Mouse (Mus musculus) kidney, postnatal 10 days (tissue): ENCODE measurements around the gene Dnaic1.
A peak's percentile ranks its signal among the peaks of the same experiment; 100 is the strongest.
"Not testable (repeated sequence)": the region's sequence is repeated elsewhere in the genome, so short reads cannot be mapped to it uniquely, and the experiment has no call there.

Source experiments
- DNase-seq: peaks from one replicate; pipeline ENCODE4 v3.0.0; 2021; ENCODE audit warnings: mixed read lengths

The Dnaic1 gene

GRCm38 (mm10) chr4:41671500-41671899 is 101.9 kb downstream of the Dnaic1 start:
- peak; percentile 5 for DNase-seq

DNA sequence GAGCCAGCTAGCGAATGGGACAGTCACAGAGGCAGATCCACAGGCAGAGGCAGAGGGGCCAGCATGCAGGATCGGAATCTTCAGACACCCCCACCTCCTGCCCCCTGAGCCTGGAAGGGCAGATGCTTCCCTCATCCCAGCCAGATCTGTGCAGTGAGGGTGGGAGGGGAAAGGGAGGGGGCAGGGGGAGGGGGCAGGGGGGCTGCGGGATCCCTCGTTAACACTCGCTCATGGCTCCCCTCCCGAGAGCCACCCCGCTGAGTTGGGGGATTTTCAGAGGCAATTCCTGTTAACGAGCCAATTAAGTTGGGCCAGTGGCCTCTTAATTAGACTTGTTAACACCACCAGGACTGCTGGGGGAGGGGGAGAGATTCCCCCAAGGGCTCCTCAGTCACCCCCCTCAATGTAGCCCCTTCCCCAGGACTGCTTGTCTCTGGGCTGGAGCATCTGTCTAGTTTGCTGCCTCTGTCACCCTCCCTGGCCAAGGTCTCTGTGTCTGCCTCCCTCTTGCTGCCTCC is 102.4 kb downstream of the Dnaic1 start:
- peak; percentile 9 for DNase-seq

DNA sequence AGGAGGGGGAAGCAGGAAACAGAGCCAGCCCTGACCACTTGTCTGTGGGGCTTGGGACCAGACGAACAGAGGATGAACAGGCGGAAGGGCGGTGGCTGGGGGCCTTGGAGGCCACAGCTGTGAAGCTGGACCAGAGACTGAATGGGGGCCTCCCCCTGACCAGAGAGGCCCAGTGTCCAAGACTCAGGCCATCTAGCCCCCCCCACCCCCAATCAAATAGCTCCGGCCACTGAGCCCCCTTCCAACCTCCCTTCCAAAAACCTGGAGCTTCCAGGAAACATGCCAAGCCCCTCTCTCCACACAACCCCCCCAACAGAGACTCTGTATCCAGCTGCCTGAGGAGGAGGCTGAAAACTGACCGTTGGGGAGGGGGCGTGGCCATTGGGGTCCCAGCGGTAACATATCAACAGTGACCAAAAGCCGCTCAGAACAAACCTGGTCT is 103.0 kb downstream of the Dnaic1 start:
- peak; percentile 35 for DNase-seq

- peak; percentile 6 for DNase-seq
Observed at GRCm38 (mm10) chr4:41673186-41673585, 103.6 kb downstream of the Dnaic1 start.

DNA sequence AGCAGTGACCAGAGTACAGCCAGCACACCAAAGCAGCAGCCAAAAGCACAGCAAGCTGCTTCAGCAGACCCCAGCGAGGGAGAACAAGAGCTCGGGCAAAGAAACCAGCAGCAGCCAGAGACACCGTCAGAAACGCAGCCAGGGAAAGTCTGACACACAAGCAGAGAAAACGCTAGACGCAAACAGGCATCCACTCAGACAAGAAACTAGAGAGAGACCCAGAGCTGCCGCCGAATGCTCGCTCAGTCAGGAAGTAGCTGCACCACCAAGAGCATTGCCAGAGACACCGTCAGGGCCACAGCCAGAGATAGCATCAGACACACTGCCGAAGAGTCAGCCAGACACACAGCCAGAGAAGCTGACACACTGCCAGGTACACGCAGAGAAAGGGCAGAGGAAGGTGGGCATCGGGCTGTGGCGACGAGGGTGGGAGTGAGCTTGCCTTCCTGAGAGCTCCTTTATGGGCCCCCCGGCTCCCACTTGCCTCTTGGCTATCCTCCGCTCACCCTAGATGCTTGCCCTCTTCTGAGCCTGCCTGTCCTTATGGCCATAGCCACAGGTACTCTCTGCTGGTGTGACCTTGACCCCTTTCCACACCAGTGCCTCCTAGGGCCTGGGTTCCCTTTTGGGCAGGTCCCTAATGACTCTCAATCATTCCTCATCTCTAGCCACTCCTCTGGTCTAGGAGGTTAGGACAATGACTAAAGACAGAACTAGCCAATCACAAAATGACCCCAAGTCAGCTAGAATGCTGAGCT is 106.9 kb downstream of the Dnaic1 start:
- DNase-seq: peak; percentile 31

- peak; percentile 85 for DNase-seq
Observed at GRCm38 (mm10) chr4:41677006-41677629, 107.5 kb downstream of the Dnaic1 start.

DNA sequence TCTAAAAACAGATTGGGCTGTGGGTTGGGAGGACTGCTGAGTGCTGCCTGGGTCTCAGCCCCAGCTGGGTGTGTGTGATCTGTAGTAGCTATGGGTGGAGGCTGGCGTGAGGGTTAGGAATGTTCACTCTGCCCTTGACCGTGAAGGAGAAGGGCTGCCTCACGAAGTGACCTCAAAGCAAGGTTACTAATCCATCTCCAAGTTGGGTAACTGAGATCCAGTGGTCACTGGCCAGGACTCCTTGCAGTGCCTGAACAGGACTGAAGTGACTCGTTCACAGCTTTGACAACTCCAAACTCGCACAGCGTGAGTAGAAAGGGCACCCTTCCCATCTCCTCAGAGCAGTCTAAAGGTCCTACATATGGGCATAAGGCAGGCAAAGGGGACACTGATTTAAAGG is 109.3 kb downstream of the Dnaic1 start:
- DNase-seq: peak; percentile 7

DNA sequence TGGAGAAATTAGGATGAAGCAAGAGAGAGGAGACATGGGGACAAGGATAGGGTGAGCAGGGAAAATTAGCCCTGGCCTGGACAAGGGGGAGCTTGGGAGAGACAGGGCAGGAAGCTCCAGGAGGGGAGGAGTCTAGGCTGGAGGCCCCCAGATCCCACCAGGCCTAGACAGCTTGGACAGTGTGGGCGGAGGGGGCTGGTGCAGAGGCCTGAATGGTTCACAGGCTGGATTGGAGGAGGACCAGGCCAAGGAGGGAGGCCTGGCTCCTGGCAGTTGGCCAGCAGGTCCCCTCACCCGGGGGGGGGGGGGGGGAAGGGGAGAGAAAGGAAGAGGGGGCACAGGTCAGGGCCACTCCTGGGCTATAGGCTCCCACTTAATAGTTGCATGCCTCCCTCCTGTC is 109.7 kb downstream of the Dnaic1 start:
- peak; percentile 36 for DNase-seq

- DNase-seq: no peak
Observed at GRCm38 (mm10) chr4:41681176-41681575, 111.6 kb downstream of the Dnaic1 start.

DNA sequence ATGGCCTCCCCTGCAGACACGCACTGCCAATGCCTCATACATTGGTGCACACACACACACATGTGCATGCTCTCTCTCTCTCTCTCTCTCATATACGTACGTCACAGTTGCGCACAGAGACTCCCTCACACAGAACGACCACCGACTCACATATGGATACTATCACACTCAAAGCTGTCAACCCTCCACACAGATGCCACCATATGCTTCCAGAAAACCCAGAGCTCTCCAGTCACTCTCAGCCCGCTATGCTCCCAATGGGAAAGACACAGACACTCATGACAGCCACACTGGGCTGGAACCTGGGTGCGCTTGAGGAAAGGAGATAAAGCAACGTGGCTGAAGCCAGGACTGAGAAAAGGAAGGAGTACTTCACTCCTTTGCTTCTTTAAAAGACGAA is 112.4 kb downstream of the Dnaic1 start:
- no peak for DNase-seq

- peak; percentile 15 for DNase-seq
Observed at GRCm38 (mm10) chr4:41682789-41683188, 113.2 kb downstream of the Dnaic1 start.

- peak; percentile 57 for DNase-seq
Observed at GRCm38 (mm10) chr4:41683303-41683702, 113.7 kb downstream of the Dnaic1 start.

GRCm38 (mm10) chr4:41684131-41684930 is 114.8 kb downstream of the Dnaic1 start:
- peak; percentile 19 for DNase-seq

- peak; percentile 6 for DNase-seq
Observed at GRCm38 (mm10) chr4:41684931-41685453, 115.4 kb downstream of the Dnaic1 start.

DNA sequence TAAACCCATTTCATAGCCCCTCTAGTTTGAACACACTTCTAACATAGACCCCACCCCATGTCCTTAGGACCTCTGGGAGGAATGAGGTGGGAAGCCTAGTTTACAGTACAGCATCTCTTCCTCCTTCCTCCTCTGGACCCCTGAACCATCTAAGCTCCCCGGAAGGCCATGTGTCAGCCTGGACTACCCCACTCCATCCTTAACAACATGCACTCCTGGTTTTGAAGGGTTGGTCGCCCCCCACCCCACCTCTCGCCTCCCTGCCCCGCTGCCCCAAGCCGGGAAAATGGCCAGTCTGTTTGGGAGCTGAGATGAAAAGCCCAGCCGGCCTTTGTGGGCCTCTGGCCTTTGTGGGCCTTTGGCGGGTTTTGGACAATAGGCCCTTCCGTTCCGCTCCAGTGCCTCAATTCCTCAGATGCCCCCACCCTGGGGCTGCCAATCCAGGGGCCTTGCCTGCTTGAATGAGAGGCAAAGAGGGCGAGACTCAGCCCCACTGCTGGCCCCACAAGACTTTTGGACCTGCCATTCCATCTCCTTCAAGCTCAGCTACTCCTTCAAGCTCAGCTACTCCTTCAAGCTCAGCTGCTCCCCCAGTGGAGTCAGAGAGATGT is 116.4 kb downstream of the Dnaic1 start:
- DNase-seq: not testable (repeated sequence)
